Mouse (Mus musculus): ENCODE results near the gene Adarb1. TPM values are rescaled to one million over a fixed set of nuclear protein-coding genes. Genes with fewer than 3 reads are reported as not detected.
A peak's percentile ranks its signal among the peaks of the same experiment; 100 is the strongest.

The Adarb1 gene
- polyA plus RNA-seq, 1 experiment from 2014 or later, result 20.6 TPM

DNA sequence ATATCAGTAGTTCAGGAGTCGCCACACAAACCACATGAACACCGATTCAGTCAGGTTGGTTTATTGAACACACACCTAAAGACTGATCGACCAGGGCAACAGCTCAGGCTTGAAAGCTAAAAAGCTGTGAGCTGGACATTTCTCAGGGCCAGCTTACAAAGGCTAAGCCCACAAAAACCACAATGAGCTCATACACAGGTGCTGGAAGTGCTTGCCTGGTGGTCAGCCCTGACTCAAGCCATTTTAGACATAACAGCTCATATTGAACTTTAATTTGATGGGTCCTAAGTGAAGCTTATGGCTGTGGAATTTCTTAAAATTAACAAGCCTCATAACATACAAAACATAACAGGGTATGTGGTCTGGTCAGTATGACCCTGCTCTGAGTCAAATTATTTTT lies 2.1 kb upstream of the Adarb1 start:
- H3K36me3 ChIP-seq (ENCODE audit: control insufficient read depth, insufficient read depth, low read length), result no peaks in the 10 kb centered on the region
- no peak overlapping the region for H3K9ac ChIP-seq (ENCODE audit: low read depth, low read length)
- no peak for ATAC-seq
- H3K4me2 ChIP-seq (ENCODE audit: low read length), result no peak overlapping the region
- H3K27me3 ChIP-seq (replicated peaks; ENCODE audit: control insufficient read depth, insufficient read depth, low read length), result 0 out of 2 replicates have a peak, but pooled peaks cover 2% of the 10 kb centered on the region
- H3K4me3 ChIP-seq (ENCODE audit: low read length), result no peak overlapping the region
- H3K27ac ChIP-seq (ENCODE audit: low read depth, low read length), result no peak overlapping the region
- peaks cover 21% of the 10 kb centered on the region for H3K4me1 ChIP-seq (ENCODE audit: control insufficient read depth, insufficient read depth, low read depth, low read length)
- WGBS, result 99% methylated on average over 3 of the region's 3 CpGs
- H3K9me3 ChIP-seq (ENCODE audit: control insufficient read depth, low read length), result no peaks in the 10 kb centered on the region

DNA sequence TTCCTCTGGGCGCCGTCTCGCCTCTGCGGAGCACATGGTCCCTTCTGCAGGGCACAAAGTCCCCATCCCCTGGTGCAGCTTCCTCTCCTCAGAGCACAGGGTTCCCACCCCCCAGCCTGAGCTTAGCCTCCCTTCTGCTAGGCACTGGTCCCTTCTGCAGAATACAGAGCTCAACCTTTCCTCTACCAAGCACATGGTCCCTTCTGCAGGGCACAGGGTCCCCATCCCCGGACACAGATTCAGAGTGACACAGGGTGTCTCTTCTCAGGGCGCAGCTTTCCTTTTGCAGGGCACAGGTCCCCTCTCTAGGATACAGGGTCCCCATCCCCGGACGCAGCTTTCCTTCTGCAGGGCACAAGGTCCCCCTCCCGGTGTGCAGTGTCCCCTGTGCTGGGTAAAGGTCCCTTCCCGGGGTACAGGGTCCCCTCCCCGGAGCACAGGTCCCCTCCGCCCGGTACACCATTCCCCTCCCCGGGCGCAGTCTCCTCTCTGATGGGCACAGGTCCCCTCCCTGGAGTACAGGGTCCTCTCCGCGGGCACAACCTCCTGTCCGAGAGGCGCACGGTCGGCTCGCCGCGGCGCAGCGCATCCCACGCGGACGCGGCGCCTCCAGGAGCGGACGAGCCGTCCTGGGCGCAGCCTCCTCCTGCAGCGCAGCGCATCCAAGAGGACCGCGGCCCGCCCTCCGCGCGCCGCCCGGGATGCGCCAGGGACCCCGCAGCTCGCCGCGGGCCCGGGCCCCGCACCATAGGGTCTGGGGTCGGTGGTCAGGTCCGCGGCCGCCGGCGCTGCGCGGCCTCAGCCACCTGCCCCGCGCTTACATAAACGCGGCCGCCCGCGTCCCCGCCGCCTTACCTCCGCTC lies 599 bp downstream of the Adarb1 start:
- Histone ChIP-seq H3K27me3 (replicated peaks; ENCODE audit: control insufficient read depth, insufficient read depth, low read length) (0 out of 2 replicates have a peak, but pooled peaks cover 2% of the 10 kb centered on the region), H3K4me1 (ENCODE audit: control insufficient read depth, insufficient read depth, low read depth, low read length) (peaks cover 21% of the 10 kb centered on the region), H3K27ac (ENCODE audit: low read depth, low read length) (peak overlapping the region; percentile 88), H3K9ac (ENCODE audit: low read depth, low read length) (peak overlapping the region; percentile 91), H3K36me3 (ENCODE audit: control insufficient read depth, insufficient read depth, low read length) (no peaks in the 10 kb centered on the region), H3K9me3 (ENCODE audit: control insufficient read depth, low read length) (no peaks in the 10 kb centered on the region), H3K4me2 (ENCODE audit: low read length) (peak overlapping the region; percentile 94), H3K4me3 (ENCODE audit: low read length) (peak overlapping the region; percentile 96)
- peak; percentile 81 for ATAC-seq
- WGBS, result under 1% methylated on average over 45 of the region's 70 CpGs

DNA sequence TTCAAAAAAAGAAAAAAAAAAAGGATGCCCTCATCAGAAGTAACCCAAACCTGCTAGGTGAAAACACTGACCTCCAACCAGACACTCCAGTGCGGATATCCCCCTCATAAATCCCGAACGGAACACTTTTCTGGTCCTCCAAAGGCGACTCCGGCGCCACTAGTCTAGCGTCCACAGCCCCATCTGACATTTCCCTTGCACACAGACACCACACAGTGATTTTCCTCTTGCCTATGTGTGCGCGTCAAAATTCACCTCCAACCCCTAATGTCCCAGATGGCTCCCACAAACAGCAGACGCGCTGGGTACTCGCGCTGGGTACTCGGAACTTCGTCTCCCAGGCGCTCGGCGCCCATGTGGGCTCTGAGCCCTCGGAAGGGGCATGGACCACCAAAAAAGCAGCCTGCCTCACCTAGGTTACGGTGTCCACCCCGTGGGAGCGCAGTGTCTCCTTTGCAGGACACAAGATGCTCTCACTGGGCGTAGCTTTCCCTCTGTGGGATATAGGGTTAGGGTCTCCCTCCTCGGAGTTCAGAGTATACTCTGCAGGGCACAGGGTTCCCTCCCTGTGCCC lies 1.3 kb downstream of the Adarb1 start:
- peaks cover 21% of the 10 kb centered on the region for H3K4me1 ChIP-seq (ENCODE audit: control insufficient read depth, insufficient read depth, low read depth, low read length)
- no peak for ATAC-seq
- H3K4me3 ChIP-seq (ENCODE audit: low read length), result peak overlapping the region; percentile 96
- 6% methylated on average over 24 of the region's 24 CpGs for WGBS
- peak overlapping the region; percentile 91 for H3K9ac ChIP-seq (ENCODE audit: low read depth, low read length)
- 0 out of 2 replicates have a peak, but pooled peaks cover 2% of the 10 kb centered on the region for H3K27me3 ChIP-seq (replicated peaks; ENCODE audit: control insufficient read depth, insufficient read depth, low read length)
- no peaks in the 10 kb centered on the region for H3K9me3 ChIP-seq (ENCODE audit: control insufficient read depth, low read length)
- no peak overlapping the region for H3K27ac ChIP-seq (ENCODE audit: low read depth, low read length)
- peak overlapping the region; percentile 94 for H3K4me2 ChIP-seq (ENCODE audit: low read length)
- no peaks in the 10 kb centered on the region for H3K36me3 ChIP-seq (ENCODE audit: control insufficient read depth, insufficient read depth, low read length)

DNA sequence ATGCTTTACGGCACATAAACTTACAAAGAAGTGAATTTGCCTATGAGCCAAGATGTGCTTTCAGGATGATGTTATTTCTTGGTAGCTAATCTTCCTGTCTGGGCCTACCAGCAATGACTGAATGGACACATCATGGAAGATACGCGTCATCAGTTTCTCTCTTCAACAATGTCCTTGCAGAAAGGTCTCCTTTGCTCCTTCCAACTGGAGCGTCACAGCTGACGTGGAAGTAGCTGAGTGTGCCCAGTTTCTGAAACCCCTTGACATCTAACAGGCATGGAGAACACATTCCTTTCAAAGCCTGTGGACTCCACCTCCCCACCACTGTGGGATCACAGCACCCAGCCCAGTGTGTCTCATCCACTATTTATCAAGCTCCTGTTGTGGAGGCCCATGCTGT lies 2.2 kb downstream of the Adarb1 start:
- H3K4me3 ChIP-seq (ENCODE audit: low read length), result no peak overlapping the region
- H3K36me3 ChIP-seq (ENCODE audit: control insufficient read depth, insufficient read depth, low read length), result no peaks in the 10 kb centered on the region
- no peak overlapping the region for H3K9ac ChIP-seq (ENCODE audit: low read depth, low read length)
- no peak for ATAC-seq
- no peaks in the 10 kb centered on the region for H3K9me3 ChIP-seq (ENCODE audit: control insufficient read depth, low read length)
- H3K27me3 ChIP-seq (replicated peaks; ENCODE audit: control insufficient read depth, insufficient read depth, low read length), result 0 out of 2 replicates have a peak, but pooled peaks cover 2% of the 10 kb centered on the region
- H3K27ac ChIP-seq (ENCODE audit: low read depth, low read length), result no peak overlapping the region
- peaks cover 21% of the 10 kb centered on the region for H3K4me1 ChIP-seq (ENCODE audit: control insufficient read depth, insufficient read depth, low read depth, low read length)
- WGBS, result 77% methylated on average over 5 of the region's 5 CpGs
- H3K4me2 ChIP-seq (ENCODE audit: low read length), result peak overlapping the region; percentile 94

DNA sequence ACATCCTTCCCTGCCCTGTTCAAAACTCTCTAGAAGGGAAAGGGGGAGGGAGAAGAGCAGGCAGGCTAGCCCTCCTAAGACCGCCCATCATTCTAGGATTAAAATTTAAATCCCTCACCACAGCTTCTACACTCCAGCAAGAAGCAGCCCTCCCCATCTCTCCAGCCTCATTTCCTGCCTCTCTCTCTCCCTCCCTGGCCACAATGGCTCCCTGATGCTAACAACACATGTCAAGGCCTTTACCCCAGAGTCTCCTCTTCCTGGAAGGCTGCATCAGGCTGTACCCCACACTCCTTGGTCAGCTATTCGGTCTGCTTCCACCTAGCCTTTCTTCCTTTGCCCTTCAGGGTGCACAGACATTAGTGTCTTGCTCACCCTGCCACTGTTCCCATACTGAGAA lies 4.3 kb downstream of the Adarb1 start:
- H3K9ac ChIP-seq (ENCODE audit: low read depth, low read length), result no peak overlapping the region
- 70% methylated on average over 2 of the region's 2 CpGs for WGBS
- H3K27me3 ChIP-seq (replicated peaks; ENCODE audit: control insufficient read depth, insufficient read depth, low read length), result 0 out of 2 replicates have a peak, but pooled peaks cover 2% of the 10 kb centered on the region
- peaks cover 19% of the 10 kb centered on the region for H3K4me1 ChIP-seq (ENCODE audit: control insufficient read depth, insufficient read depth, low read depth, low read length)
- no peaks in the 10 kb centered on the region for H3K9me3 ChIP-seq (ENCODE audit: control insufficient read depth, low read length)
- no peak overlapping the region for H3K4me3 ChIP-seq (ENCODE audit: low read length)
- H3K27ac ChIP-seq (ENCODE audit: low read depth, low read length), result no peak overlapping the region
- H3K4me2 ChIP-seq (ENCODE audit: low read length), result no peak overlapping the region
- H3K36me3 ChIP-seq (ENCODE audit: control insufficient read depth, insufficient read depth, low read length), result no peaks in the 10 kb centered on the region
- ATAC-seq, result no peak

DNA sequence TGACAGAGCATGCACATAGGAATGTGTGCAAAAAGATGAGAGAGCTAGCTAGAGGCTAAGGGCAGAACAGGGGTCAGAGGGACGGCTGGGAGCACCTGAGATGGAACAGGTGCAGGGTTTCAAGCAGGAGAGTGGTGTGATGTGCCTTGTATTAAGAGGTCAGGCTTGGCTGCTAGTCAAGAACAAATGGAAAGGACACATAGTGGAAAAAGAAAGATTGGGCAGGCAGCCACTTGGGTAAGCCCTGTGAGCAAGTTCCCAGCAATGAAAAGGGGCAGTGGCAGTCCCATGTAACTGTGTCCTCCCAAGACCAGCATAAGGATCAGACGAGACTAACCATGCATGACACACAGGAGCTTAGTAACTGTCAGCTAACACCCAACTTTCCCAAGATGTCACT lies 8.9 kb downstream of the Adarb1 start:
- Histone ChIP-seq H3K4me3 (ENCODE audit: low read length) (no peak overlapping the region), H3K36me3 (ENCODE audit: control insufficient read depth, insufficient read depth, low read length) (no peaks in the 10 kb centered on the region), H3K27me3 (replicated peaks; ENCODE audit: control insufficient read depth, insufficient read depth, low read length) (no peaks in the 10 kb centered on the region), H3K9ac (ENCODE audit: low read depth, low read length) (no peak overlapping the region), H3K9me3 (ENCODE audit: control insufficient read depth, low read length) (no peaks in the 10 kb centered on the region), H3K27ac (ENCODE audit: low read depth, low read length) (no peak overlapping the region), H3K4me2 (ENCODE audit: low read length) (no peak overlapping the region), H3K4me1 (ENCODE audit: control insufficient read depth, insufficient read depth, low read depth, low read length) (no peaks in the 10 kb centered on the region; the same call in 1 of the 2 replicates)
- no peak for ATAC-seq
- WGBS, result 64% methylated on average over 2 of the region's 2 CpGs

DNA sequence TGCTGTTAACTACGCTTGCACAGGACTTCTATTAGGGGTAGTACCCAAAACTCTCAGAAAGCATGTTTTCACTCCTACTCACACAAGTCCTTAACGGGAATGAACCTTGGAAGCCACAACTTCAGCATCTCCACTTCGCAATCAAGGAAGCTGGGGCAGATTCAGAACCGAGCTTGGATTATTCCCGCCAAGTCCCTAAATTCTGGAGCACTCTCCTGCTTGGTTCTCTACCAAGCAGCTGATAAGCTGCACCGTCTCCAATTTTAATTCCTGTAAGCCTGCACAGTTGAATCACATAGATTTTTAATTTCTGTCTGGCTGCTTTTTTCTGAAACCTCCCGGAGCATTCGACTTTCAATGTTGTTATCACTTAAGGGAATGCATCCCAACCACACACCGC lies 9.8 kb downstream of the Adarb1 start:
- no peak for ATAC-seq
- no peak overlapping the region for H3K9ac ChIP-seq (ENCODE audit: low read depth, low read length)
- WGBS, result 89% methylated on average over 9 of the region's 9 CpGs
- no peak overlapping the region for H3K27ac ChIP-seq (ENCODE audit: low read depth, low read length)
- no peaks in the 10 kb centered on the region for H3K9me3 ChIP-seq (ENCODE audit: control insufficient read depth, low read length)
- no peaks in the 10 kb centered on the region for H3K27me3 ChIP-seq (replicated peaks; ENCODE audit: control insufficient read depth, insufficient read depth, low read length)
- H3K4me3 ChIP-seq (ENCODE audit: low read length), result no peak overlapping the region
- no peak overlapping the region for H3K4me2 ChIP-seq (ENCODE audit: low read length)
- H3K4me1 ChIP-seq (ENCODE audit: control insufficient read depth, insufficient read depth, low read depth, low read length), result no peaks in the 10 kb centered on the region; the same call in 1 of the 2 replicates
- H3K36me3 ChIP-seq (ENCODE audit: control insufficient read depth, insufficient read depth, low read length), result no peaks in the 10 kb centered on the region

DNA sequence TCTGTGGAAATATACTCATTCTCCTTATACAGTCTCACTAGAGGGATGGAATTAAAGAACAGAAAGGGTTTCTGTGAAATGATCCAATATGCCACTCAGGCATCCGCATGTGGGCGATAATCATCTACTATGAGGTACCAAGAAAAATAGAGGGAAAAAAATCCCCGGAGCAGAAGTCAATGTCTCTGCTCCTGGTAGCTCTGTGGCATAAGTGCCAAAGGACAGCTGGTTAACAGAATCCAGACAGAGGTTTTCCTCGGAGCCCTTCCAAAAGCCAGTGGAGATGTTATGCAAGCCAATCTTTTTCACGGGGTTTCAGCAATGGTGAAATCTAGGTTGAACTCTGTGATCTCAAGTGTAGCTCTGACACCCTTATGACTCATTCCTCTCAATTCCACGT lies 11.6 kb downstream of the Adarb1 start:
- H3K9ac ChIP-seq (ENCODE audit: low read depth, low read length), result no peak overlapping the region
- no peak overlapping the region for H3K4me3 ChIP-seq (ENCODE audit: low read length)
- ATAC-seq, result no peak
- H3K27me3 ChIP-seq (replicated peaks; ENCODE audit: control insufficient read depth, insufficient read depth, low read length), result no peaks in the 10 kb centered on the region
- H3K9me3 ChIP-seq (ENCODE audit: control insufficient read depth, low read length), result no peaks in the 10 kb centered on the region
- no peak overlapping the region for H3K27ac ChIP-seq (ENCODE audit: low read depth, low read length)
- WGBS, result 84% methylated on average over 6 of the region's 6 CpGs
- H3K4me2 ChIP-seq (ENCODE audit: low read length), result no peak overlapping the region
- H3K4me1 ChIP-seq (ENCODE audit: control insufficient read depth, insufficient read depth, low read depth, low read length), result no peaks in the 10 kb centered on the region
- no peaks in the 10 kb centered on the region for H3K36me3 ChIP-seq (ENCODE audit: control insufficient read depth, insufficient read depth, low read length)

DNA sequence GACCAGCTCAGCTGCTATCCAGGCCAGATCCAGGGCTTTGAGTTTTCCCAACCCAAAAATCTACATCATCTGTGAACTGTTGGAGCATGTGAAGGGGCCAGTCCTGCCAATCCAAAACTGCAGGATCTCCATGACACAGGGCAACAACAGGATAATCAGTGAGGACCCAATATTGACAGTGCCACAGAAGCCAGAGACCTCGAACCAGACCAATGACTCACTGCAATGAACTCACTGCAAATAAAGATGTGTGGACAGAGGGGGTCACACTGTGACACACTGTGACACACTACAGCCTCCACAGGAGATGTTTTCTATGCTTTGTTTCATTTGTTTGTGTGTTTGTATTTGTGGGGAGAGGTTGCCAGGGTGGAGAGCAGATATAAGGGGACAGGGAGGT lies 15.6 kb downstream of the Adarb1 start:
- Histone ChIP-seq H3K27ac (ENCODE audit: low read depth, low read length) (no peak overlapping the region), H3K4me1 (ENCODE audit: control insufficient read depth, insufficient read depth, low read depth, low read length) (no peaks in the 10 kb centered on the region), H3K4me3 (ENCODE audit: low read length) (no peak overlapping the region), H3K36me3 (ENCODE audit: control insufficient read depth, insufficient read depth, low read length) (no peaks in the 10 kb centered on the region), H3K9me3 (ENCODE audit: control insufficient read depth, low read length) (no peaks in the 10 kb centered on the region), H3K9ac (ENCODE audit: low read depth, low read length) (no peak overlapping the region), H3K4me2 (ENCODE audit: low read length) (no peak overlapping the region), H3K27me3 (replicated peaks; ENCODE audit: control insufficient read depth, insufficient read depth, low read length) (no peaks in the 10 kb centered on the region)
- 60% methylated on average over 1 of the region's 1 CpGs for WGBS
- ATAC-seq, result no peak

All from hindbrain, embryonic 16.5 days (tissue).